Mouse (Mus musculus) lung, adult 2 months (tissue): ENCODE data around the gene Lasp1. TPM values are rescaled to one million over a fixed set of nuclear protein-coding genes. Genes with fewer than 3 reads are reported as not detected.

ENCODE experiments used
- DNase-seq: peaks from one replicate; pipeline ENCODE4 v3.0.0; 2022
- H3K4me1 ChIP-seq: fragments of 200-500 bp; 2 replicates; pipeline ENCODE4 v1.6.1; 2011; ENCODE audit warnings: low read length; ENCODE audit not compliant: control insufficient read depth, insufficient read depth
- H3K4me3 ChIP-seq: fragments of 200-500 bp; replicated peaks from 2 replicates; pipeline ENCODE3; 2011; ENCODE audit warnings: low read depth, mild to moderate bottlenecking, control low read depth, low read length; ENCODE audit errors: extremely low read depth
- CTCF ChIP-seq: fragments of 200-500 bp; IDR thresholded peaks from 2 replicates; pipeline ENCODE4 v1.5.1; 2011; ENCODE audit warnings: mild to moderate bottlenecking, low read length, control low read depth; ENCODE audit not compliant: insufficient read depth
- POLR2A ChIP-seq: fragments of 200-500 bp; IDR thresholded peaks from 2 replicates; pipeline ENCODE4 v1.6.1; 2011; ENCODE audit warnings: low read depth, mild to moderate bottlenecking, control low read depth, low read length, borderline replicate concordance; ENCODE audit errors: extremely low read depth
- WGBS: fragments of 180-500 bp; shearing (Covaris S2); methylation state at CpG from one replicate; pipeline ENCODE4 v1.1.7; 2018; 5-methylcytosine and 5-hydroxymethylcytosine counted together
- polyA plus RNA-seq: library from polyadenylated mRNA; depleted of rRNA; stranded (reverse); fragments of >200 nt; gene quantifications from 2 replicates; pipeline ENCODE4 v1.2.3, GENCODE M21; 2012

Lasp1 gene
- polyA plus RNA-seq, 1 experiment, result 137 TPM

- Histone ChIP-seq H3K4me3 (no peak within 1 kb of the TSS), H3K4me1 (peaks cover 7% of the 10 kb centered on the region; the same call in 1 of the 2 replicates)
- no peak for DNase-seq
- TF ChIP-seq CTCF (no peak), POLR2A (no peak)
- WGBS, result 47% methylated on average over 17 of the region's 17 CpGs
These were observed 22.8 kb upstream of the Lasp1 start, which contains the start of gene 1700001P01Rik for GRCm38 (mm10) chr11:97775808-97776496. 1700001P01Rik (minus strand) TSS chr11:97775918.

- no peak for DNase-seq
- Histone ChIP-seq H3K4me1 (peaks cover 7% of the 10 kb centered on the region; the same call in 1 of the 2 replicates), H3K4me3 (no peak overlapping the region)
- TF ChIP-seq POLR2A (no peak), CTCF (no peak)
- 65% methylated on average over 5 of the region's 5 CpGs for WGBS
These were observed 22.2 kb upstream of the Lasp1 start for GRCm38 (mm10) chr11:97776497-97777128.

GRCm38 (mm10) chr11:97777129-97777529 is 21.7 kb upstream of the Lasp1 start:
- TF ChIP-seq CTCF (no peak), POLR2A (no peak)
- DNase-seq, result no peak
- 29% methylated on average over 2 of the region's 2 CpGs for WGBS
- H3K4me3 ChIP-seq, result no peak overlapping the region
- H3K4me1 ChIP-seq, result peaks cover 7% of the 10 kb centered on the region; the same call in 1 of the 2 replicates

- Histone ChIP-seq H3K4me3 (no peak overlapping the region), H3K4me1 (peaks cover 11% of the 10 kb centered on the region)
- DNase-seq, result no peak
- TF ChIP-seq CTCF, result no peak
- no peak for TF ChIP-seq POLR2A
- 88% methylated on average over 1 of the region's 1 CpGs for WGBS
These were observed 19.9 kb upstream of the Lasp1 start for GRCm38 (mm10) chr11:97778918-97779317.

GRCm38 (mm10) chr11:97779968-97780701 is 18.7 kb upstream of the Lasp1 start:
- no peak overlapping the region for H3K4me3 ChIP-seq
- TF ChIP-seq POLR2A (no peak), CTCF (no peak)
- WGBS, result 51% methylated on average over 2 of the region's 2 CpGs
- DNase-seq, result no peak
- H3K4me1 ChIP-seq, result peaks cover 11% of the 10 kb centered on the region

- TF ChIP-seq POLR2A, result no peak
- no peak for TF ChIP-seq CTCF
- 1% methylated on average over 11 of the region's 11 CpGs for WGBS
- H3K4me1 ChIP-seq, result peaks cover 11% of the 10 kb centered on the region
- peak overlapping the region; percentile 97 for H3K4me3 ChIP-seq
- peak; percentile 34 for DNase-seq
These were observed 17.3 kb upstream of the Lasp1 start for GRCm38 (mm10) chr11:97781478-97781831.

GRCm38 (mm10) chr11:97781832-97782563 is 16.8 kb upstream of the Lasp1 start, which contains the start of gene Rpl23:
Rpl23 (minus strand) TSS chr11:97782437.
- TF ChIP-seq CTCF (no peak), POLR2A (peak; percentile 94)
- Histone ChIP-seq H3K4me1 (peaks cover 11% of the 10 kb centered on the region), H3K4me3 (peak within 1 kb of the TSS; percentile 97)
- whole genome bisulfite sequencing, result under 1% methylated on average over 67 of the region's 67 CpGs
- DNase-seq, result peak; percentile 99

GRCm38 (mm10) chr11:97782564-97782895 is 16.3 kb upstream of the Lasp1 start:
- Histone ChIP-seq H3K4me3 (peak overlapping the region; percentile 84), H3K4me1 (peaks cover 11% of the 10 kb centered on the region)
- no peak for DNase-seq
- 0% methylated on average over 10 of the region's 10 CpGs for WGBS
- TF ChIP-seq CTCF (no peak), POLR2A (no peak)

- 84% methylated on average over 3 of the region's 3 CpGs for WGBS
- no peak for DNase-seq
- no peak for TF ChIP-seq POLR2A
- no peak for TF ChIP-seq CTCF
These were observed 10.8 kb upstream of the Lasp1 start for GRCm38 (mm10) chr11:97787961-97788360.

More at GRCm38 (mm10) chr11:97787961-97788360, 10.8 kb upstream of the Lasp1 start:
- Histone ChIP-seq H3K4me3 (no peak overlapping the region), H3K4me1 (peaks cover 1% of the 10 kb centered on the region; the same call in 1 of the 2 replicates)
